Mouse (Mus musculus): ENCODE data around the gene Eif1. TPM values are rescaled to one million over a fixed set of nuclear protein-coding genes. Genes with fewer than 3 reads are reported as not detected.

Gene Eif1
- polyA plus RNA-seq, 1 experiment from 2014 or later = 1,476 TPM

DNA sequence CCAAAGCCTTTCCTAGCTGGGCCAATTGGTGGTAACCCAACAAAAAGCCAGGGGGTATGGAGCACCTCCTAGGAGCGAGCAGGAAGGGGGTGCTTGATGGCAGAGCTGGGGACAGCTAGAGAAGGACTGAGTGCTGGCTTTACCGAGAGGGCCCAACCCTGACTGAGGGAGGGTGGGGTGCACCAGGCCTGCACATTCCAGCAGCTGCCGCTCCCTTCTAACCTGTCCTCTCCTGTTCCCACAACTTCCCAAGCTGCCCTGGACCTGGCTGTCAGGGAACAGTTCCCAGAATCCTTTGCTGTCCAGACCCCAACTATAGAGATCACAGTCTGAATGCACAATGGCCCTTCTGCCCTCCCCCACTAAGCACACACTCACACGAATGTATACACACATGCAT is 34.7 kb upstream of the Eif1 start:
- Histone ChIP-seq H3K36me3 (ENCODE audit: control insufficient read depth, insufficient read depth, low read length) (no peaks in the 10 kb centered on the region), H3K27ac (replicated peaks; ENCODE audit: low read depth, low read length) (no peak overlapping the region), H3K9me3 (ENCODE audit: control insufficient read depth, low read length) (no peaks in the 10 kb centered on the region), H3K4me1 (ENCODE audit: control insufficient read depth, insufficient read depth, low read length) (no peaks in the 10 kb centered on the region), H3K4me3 (replicated peaks; ENCODE audit: low read depth, low read length) (no peak overlapping the region), H3K9ac (replicated peaks; ENCODE audit: low read length) (no peak overlapping the region), H3K27me3 (ENCODE audit: control insufficient read depth, insufficient read depth, low read length) (no peaks in the 10 kb centered on the region), H3K4me2 (ENCODE audit: low read length) (no peak overlapping the region)
- WGBS = 84% methylated on average over 4 of the region's 4 CpGs
- ATAC-seq (ENCODE audit: low FRiP score, low TSS enrichment) (no peak), DNase-seq (no peak)

DNA sequence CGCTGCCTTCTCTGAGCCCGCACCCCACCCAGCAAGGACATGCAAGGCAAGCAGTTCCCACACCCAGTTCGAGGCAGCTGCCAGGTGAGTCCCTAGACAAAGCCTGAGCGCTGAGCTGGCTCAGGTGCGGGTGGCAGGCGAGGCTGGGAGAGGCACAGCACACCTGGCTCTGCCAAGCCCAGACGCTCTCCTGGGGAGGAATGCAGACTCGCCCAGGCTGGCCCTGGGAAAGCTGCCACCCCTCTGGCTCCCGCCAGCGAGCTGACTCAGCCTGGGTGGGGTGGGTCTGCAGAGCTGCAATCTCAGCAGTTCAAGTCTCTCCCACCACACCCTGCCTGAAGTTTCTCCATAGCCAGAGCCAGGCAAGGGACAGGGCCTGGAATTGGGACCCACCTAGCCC is 32.7 kb upstream of the Eif1 start:
- Histone ChIP-seq H3K9ac (replicated peaks; ENCODE audit: low read length) (no peak overlapping the region), H3K4me2 (ENCODE audit: low read length) (no peak overlapping the region), H3K27me3 (ENCODE audit: control insufficient read depth, insufficient read depth, low read length) (no peaks in the 10 kb centered on the region), H3K36me3 (ENCODE audit: control insufficient read depth, insufficient read depth, low read length) (no peaks in the 10 kb centered on the region), H3K4me1 (ENCODE audit: control insufficient read depth, insufficient read depth, low read length) (no peaks in the 10 kb centered on the region), H3K4me3 (replicated peaks; ENCODE audit: low read depth, low read length) (no peak overlapping the region), H3K27ac (replicated peaks; ENCODE audit: low read depth, low read length) (no peak overlapping the region), H3K9me3 (ENCODE audit: control insufficient read depth, low read length) (no peaks in the 10 kb centered on the region)
- DNase-seq = no peak
- WGBS = 34% methylated on average over 10 of the region's 10 CpGs
- ATAC-seq (ENCODE audit: low FRiP score, low TSS enrichment) = no peak

DNA sequence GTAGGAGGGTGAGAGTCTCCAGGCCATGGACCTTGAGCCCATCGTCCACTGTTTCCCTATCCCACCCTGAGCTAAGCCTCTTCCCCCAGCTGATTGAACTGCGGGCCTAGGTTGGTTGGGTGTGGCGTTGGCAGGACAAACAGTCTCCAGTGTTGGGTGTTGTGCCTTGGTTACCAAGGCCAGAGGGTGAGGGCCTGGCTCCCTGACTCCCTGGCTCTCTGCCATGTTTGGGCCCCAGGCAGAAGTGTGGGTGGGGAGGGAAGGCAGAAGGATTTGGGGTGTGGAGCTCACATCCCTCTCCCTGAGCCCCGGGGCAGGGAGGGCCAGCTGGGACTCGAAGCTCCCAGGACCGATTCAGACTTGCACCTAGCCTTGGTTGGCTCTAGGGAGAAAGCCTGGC is 30.7 kb upstream of the Eif1 start:
- DNase-seq (no peak), ATAC-seq (ENCODE audit: low FRiP score, low TSS enrichment) (no peak)
- H3K36me3 ChIP-seq (ENCODE audit: control insufficient read depth, insufficient read depth, low read length) = no peaks in the 10 kb centered on the region
- H3K27ac ChIP-seq (replicated peaks; ENCODE audit: low read depth, low read length) = no peak overlapping the region
- 86% methylated on average over 6 of the region's 6 CpGs for WGBS
- H3K9me3 ChIP-seq (ENCODE audit: control insufficient read depth, low read length) = no peaks in the 10 kb centered on the region
- H3K4me1 ChIP-seq (ENCODE audit: control insufficient read depth, insufficient read depth, low read length) = no peaks in the 10 kb centered on the region
- no peaks in the 10 kb centered on the region for H3K27me3 ChIP-seq (ENCODE audit: control insufficient read depth, insufficient read depth, low read length)
- H3K4me2 ChIP-seq (ENCODE audit: low read length) = no peak overlapping the region
- H3K9ac ChIP-seq (replicated peaks; ENCODE audit: low read length) = no peak overlapping the region
- H3K4me3 ChIP-seq (replicated peaks; ENCODE audit: low read depth, low read length) = no peak overlapping the region

DNA sequence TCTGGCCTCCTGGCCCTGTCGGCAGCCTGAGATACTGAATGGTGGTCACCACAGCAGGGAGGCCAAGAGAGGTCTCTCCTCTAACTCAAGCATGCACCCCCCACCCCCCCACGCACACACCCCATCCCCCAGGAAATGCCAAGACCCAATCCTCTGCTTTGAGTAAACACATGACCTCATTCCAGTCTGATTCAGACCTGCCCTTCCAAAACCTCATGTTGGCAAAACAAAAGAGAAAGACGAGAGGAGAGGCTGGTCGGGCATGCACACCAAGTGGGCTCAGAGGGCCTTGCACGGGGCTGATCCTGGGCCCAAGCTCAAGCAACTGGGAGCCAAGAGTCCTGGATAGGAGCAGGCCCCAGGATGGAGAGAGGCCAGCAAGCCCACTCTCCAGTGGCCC is 29.4 kb upstream of the Eif1 start:
- Histone ChIP-seq H3K4me3 (replicated peaks; ENCODE audit: low read depth, low read length) (no peak overlapping the region), H3K4me1 (ENCODE audit: control insufficient read depth, insufficient read depth, low read length) (no peaks in the 10 kb centered on the region), H3K9ac (replicated peaks; ENCODE audit: low read length) (no peak overlapping the region), H3K27ac (replicated peaks; ENCODE audit: low read depth, low read length) (no peak overlapping the region), H3K27me3 (ENCODE audit: control insufficient read depth, insufficient read depth, low read length) (no peaks in the 10 kb centered on the region), H3K4me2 (ENCODE audit: low read length) (no peak overlapping the region), H3K9me3 (ENCODE audit: control insufficient read depth, low read length) (no peaks in the 10 kb centered on the region), H3K36me3 (ENCODE audit: control insufficient read depth, insufficient read depth, low read length) (no peaks in the 10 kb centered on the region)
- 46% methylated on average over 5 of the region's 5 CpGs for WGBS
- no peak for ATAC-seq (ENCODE audit: low FRiP score, low TSS enrichment)
- no peak for DNase-seq

DNA sequence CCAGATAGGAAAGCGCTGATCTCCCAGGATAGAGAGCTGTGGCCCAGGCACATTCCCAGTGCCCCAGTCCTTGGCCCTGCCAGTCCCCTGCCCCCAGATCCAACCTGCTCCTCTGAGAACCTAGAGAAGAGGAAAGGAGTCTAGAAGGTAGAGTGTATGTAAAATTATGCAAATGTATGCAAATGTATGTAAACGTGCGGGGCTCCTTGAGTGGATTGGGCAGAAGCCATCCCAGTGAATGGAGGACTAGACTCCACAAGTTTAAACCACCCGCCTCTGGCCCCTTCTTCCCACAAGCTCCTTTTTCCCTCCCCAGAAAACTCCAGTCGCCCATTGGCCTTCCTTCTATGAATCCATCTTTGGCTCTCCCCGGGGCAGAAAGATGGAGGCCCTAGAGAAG is 26.8 kb upstream of the Eif1 start:
- peak; percentile 36 for DNase-seq
- WGBS = 40% methylated on average over 6 of the region's 6 CpGs

DNA sequence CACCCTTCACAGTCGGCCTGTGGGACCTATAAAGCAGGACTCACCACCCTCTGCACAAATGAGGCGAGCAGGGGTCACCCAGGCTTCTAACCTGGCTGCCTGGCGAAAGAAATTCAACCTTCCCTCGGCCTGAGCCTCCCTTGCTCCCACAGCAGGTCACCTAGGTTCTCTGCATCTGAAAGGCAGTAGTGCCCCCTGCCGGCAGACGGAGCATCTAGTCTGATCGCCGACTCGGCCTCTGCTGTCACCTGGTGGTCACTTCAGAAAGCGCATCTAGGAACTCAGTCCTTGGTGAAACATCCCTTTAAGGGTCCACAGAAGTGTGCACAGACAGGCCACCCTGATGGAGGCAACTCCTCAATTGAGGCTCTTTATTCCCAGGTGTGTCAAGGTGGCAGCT is 24.4 kb upstream of the Eif1 start:
- 5% methylated on average over 10 of the region's 10 CpGs for WGBS
- H3K27ac ChIP-seq (replicated peaks; ENCODE audit: low read depth, low read length) = no peak overlapping the region
- DNase-seq = peak; percentile 92
- H3K4me2 ChIP-seq (ENCODE audit: low read length) = peak overlapping the region; percentile 30
- H3K4me1 ChIP-seq (ENCODE audit: control insufficient read depth, insufficient read depth, low read length) = no peaks in the 10 kb centered on the region
- no peaks in the 10 kb centered on the region for H3K27me3 ChIP-seq (ENCODE audit: control insufficient read depth, insufficient read depth, low read length)
- no peak overlapping the region for H3K4me3 ChIP-seq (replicated peaks; ENCODE audit: low read depth, low read length)
- H3K36me3 ChIP-seq (ENCODE audit: control insufficient read depth, insufficient read depth, low read length) = no peaks in the 10 kb centered on the region
- ATAC-seq (ENCODE audit: low FRiP score, low TSS enrichment) = no peak
- H3K9me3 ChIP-seq (ENCODE audit: control insufficient read depth, low read length) = no peaks in the 10 kb centered on the region
- H3K9ac ChIP-seq (replicated peaks; ENCODE audit: low read length) = no peak overlapping the region

More for the DNA sequence above, 26.8 kb upstream of the Eif1 start:
- H3K9me3 ChIP-seq (ENCODE audit: control insufficient read depth, low read length) = no peaks in the 10 kb centered on the region
- no peaks in the 10 kb centered on the region for H3K4me1 ChIP-seq (ENCODE audit: control insufficient read depth, insufficient read depth, low read length)
- no peak overlapping the region for H3K4me2 ChIP-seq (ENCODE audit: low read length)
- H3K4me3 ChIP-seq (replicated peaks; ENCODE audit: low read depth, low read length) = no peak overlapping the region
- no peak overlapping the region for H3K27ac ChIP-seq (replicated peaks; ENCODE audit: low read depth, low read length)
- H3K36me3 ChIP-seq (ENCODE audit: control insufficient read depth, insufficient read depth, low read length) = no peaks in the 10 kb centered on the region
- H3K27me3 ChIP-seq (ENCODE audit: control insufficient read depth, insufficient read depth, low read length) = no peaks in the 10 kb centered on the region
- ATAC-seq (ENCODE audit: low FRiP score, low TSS enrichment) = no peak; the same call in 1 of the 2 replicates
- H3K9ac ChIP-seq (replicated peaks; ENCODE audit: low read length) = no peak overlapping the region

DNA sequence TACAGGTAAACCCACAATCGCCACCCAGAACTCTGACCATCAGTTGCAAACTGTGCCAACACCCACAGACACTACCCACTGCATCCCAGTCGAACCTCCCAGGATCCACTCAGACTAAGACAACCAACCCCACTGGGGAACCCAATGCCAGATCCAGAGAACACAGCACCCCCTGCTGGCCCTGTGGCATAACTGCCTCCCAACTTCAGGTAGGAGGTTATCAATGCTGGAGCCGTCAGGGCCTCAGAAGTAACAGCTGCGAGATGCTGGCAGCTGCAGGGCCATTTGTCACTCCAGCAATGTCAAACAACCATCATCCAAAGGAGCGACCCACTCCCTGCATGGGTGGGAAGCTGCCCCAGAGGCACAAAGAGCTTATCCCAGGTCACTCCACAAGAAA is 21.9 kb upstream of the Eif1 start:
- H3K4me3 ChIP-seq (replicated peaks; ENCODE audit: low read depth, low read length) = no peak overlapping the region

DNA sequence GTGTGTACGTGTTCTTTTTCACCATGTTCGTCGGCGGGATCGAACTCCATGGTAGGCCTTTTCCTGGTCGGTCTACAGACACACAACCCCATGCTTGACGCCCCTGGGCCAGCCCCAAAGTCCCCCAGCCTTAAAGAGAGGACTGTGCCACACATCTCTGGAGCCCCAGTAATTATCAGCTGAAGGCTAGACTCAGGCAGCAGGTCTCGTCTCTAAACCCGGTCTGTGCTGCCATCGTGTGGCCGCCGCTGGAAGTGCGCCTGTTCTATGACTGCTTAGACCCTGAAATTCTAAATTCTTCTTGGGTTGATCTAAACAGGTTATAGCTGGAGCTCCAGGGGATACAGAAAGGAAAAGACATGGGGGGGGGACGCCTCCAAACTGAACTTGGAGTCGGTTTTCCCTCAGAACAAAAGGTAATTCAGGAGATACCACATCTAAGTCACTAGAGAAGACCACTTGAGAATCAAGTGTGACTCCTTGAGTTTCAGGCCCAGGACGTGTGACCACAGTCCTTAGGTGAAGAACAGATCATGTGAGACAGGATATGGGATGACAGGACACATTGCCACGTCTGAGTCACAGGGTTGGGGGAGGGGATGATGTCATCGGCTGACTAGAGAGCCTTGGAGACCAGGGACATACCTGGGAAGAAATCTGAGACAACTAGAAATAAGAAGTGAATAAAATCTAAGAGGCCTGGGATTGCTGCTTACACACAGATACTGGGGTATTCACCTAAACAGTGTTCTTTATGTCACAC is 21.2 kb upstream of the Eif1 start:
- H3K4me2 ChIP-seq (ENCODE audit: low read length) = peak overlapping the region; percentile 34
- H3K27me3 ChIP-seq (ENCODE audit: control insufficient read depth, insufficient read depth, low read length) = no peaks in the 10 kb centered on the region
- H3K4me1 ChIP-seq (ENCODE audit: control insufficient read depth, insufficient read depth, low read length) = no peaks in the 10 kb centered on the region
- no peak overlapping the region for H3K9ac ChIP-seq (replicated peaks; ENCODE audit: low read length)
- no peak overlapping the region for H3K27ac ChIP-seq (replicated peaks; ENCODE audit: low read depth, low read length)
- DNase-seq (peak; percentile 88), ATAC-seq (ENCODE audit: low FRiP score, low TSS enrichment) (peak; percentile 37; the same call in 1 of the 2 replicates)
- 21% methylated on average over 18 of the region's 18 CpGs for whole genome bisulfite sequencing
- H3K4me3 ChIP-seq (replicated peaks; ENCODE audit: low read depth, low read length) = no peak overlapping the region
- H3K9me3 ChIP-seq (ENCODE audit: control insufficient read depth, low read length) = no peaks in the 10 kb centered on the region
- H3K36me3 ChIP-seq (ENCODE audit: control insufficient read depth, insufficient read depth, low read length) = no peaks in the 10 kb centered on the region

More for the DNA sequence above, 21.9 kb upstream of the Eif1 start:
- WGBS = 47% methylated on average over 5 of the region's 5 CpGs
- Histone ChIP-seq H3K9ac (replicated peaks; ENCODE audit: low read length) (no peak overlapping the region), H3K27ac (replicated peaks; ENCODE audit: low read depth, low read length) (no peak overlapping the region), H3K9me3 (ENCODE audit: control insufficient read depth, low read length) (no peaks in the 10 kb centered on the region), H3K4me1 (ENCODE audit: control insufficient read depth, insufficient read depth, low read length) (no peaks in the 10 kb centered on the region), H3K36me3 (ENCODE audit: control insufficient read depth, insufficient read depth, low read length) (no peaks in the 10 kb centered on the region), H3K4me2 (ENCODE audit: low read length) (peak overlapping the region; percentile 34), H3K27me3 (ENCODE audit: control insufficient read depth, insufficient read depth, low read length) (no peaks in the 10 kb centered on the region)
- ATAC-seq (ENCODE audit: low FRiP score, low TSS enrichment) = no peak
- no peak for DNase-seq

DNA sequence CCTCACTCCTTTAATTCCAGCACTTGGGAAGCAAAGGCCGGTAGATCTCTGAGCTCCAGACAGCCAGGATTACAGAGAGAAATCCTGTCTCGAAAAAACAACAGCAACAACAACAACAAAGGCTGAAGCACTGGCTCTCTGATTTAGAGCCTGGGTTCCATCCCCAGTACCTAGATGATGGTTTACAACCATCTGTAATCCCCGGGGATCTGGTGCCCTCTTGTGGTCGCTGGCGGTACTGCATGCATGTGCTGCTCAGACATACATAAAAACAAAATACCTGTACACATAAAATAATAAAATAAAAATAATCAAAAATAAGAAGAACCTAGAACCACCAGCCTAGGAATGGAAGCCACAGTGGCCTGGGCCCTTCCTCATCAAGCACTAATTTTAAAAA is 19.4 kb upstream of the Eif1 start:
- Histone ChIP-seq H3K4me1 (ENCODE audit: control insufficient read depth, insufficient read depth, low read length) (no peaks in the 10 kb centered on the region), H3K4me2 (ENCODE audit: low read length) (no peak overlapping the region), H3K9me3 (ENCODE audit: control insufficient read depth, low read length) (no peaks in the 10 kb centered on the region), H3K27ac (replicated peaks; ENCODE audit: low read depth, low read length) (no peak overlapping the region), H3K36me3 (ENCODE audit: control insufficient read depth, insufficient read depth, low read length) (no peaks in the 10 kb centered on the region), H3K4me3 (replicated peaks; ENCODE audit: low read depth, low read length) (no peak overlapping the region), H3K9ac (replicated peaks; ENCODE audit: low read length) (no peak overlapping the region), H3K27me3 (ENCODE audit: control insufficient read depth, insufficient read depth, low read length) (no peaks in the 10 kb centered on the region)
- ATAC-seq (ENCODE audit: low FRiP score, low TSS enrichment) = no peak
- peak; percentile 85 for DNase-seq
- WGBS = 11% methylated on average over 5 of the region's 5 CpGs
